Mouse (Mus musculus) neural tube, embryonic 13.5 days (tissue): ENCODE results near the gene Col26a1. TPM values are rescaled to one million over a fixed set of nuclear protein-coding genes. Genes with fewer than 3 reads are reported as not detected.

Experiments used
- ATAC-seq: fragments of 200-750 bp; cut with Nextera tagmentation; 2 replicates; pipeline ENCODE4 v1.8.0; 2017; ENCODE audit warnings: low read depth, mild to moderate bottlenecking, moderate TSS enrichment, moderate library complexity
- H3K27ac ChIP-seq: fragments of 300-500 bp; sonication (generic); replicated peaks from 2 replicates; pipeline ENCODE4 v1.5.1; 2015; ENCODE audit warnings: moderate library complexity, mild to moderate bottlenecking, inconsistent platforms
- H3K27me3 ChIP-seq: fragments of 300-500 bp; sonication (generic); 2 replicates; pipeline ENCODE4 v1.6.1; 2015; ENCODE audit warnings: mild to moderate bottlenecking, inconsistent platforms
- H3K36me3 ChIP-seq: fragments of 300-500 bp; sonication (generic); 2 replicates; pipeline ENCODE4 v1.6.1; 2015; ENCODE audit warnings: mild to moderate bottlenecking, inconsistent platforms
- H3K4me1 ChIP-seq: fragments of 300-500 bp; sonication (generic); replicated peaks from 2 replicates; pipeline ENCODE4 v1.6.1; 2015; ENCODE audit warnings: inconsistent platforms
- H3K4me2 ChIP-seq: fragments of 300-500 bp; sonication (generic); 2 replicates; pipeline ENCODE4 v1.6.1; 2015; ENCODE audit warnings: inconsistent platforms, mild to moderate bottlenecking, moderate library complexity
- H3K4me3 ChIP-seq: fragments of 300-500 bp; sonication (generic); 2 replicates; pipeline ENCODE4 v1.5.1; 2015; ENCODE audit warnings: mild to moderate bottlenecking, inconsistent platforms
- H3K9ac ChIP-seq: fragments of 300-500 bp; sonication (generic); 2 replicates; pipeline ENCODE4 v1.6.1; 2015; ENCODE audit warnings: moderate library complexity, mild to moderate bottlenecking, inconsistent platforms
- H3K9me3 ChIP-seq: fragments of 300-500 bp; sonication (generic); 2 replicates; pipeline ENCODE4 v1.6.1; 2016; ENCODE audit warnings: inconsistent platforms
- WGBS: fragments of 180-500 bp; shearing (Covaris S2); methylation state at CpG from one replicate; pipeline ENCODE4 v1.1.7; 2015; 5-methylcytosine and 5-hydroxymethylcytosine counted together
- polyA plus RNA-seq: library from polyadenylated mRNA; unstranded; fragments of >200 nt; fragmentation: Nextera tagmentation; extraction: Ambion mirVana; gene quantifications from 2 replicates; pipeline ENCODE4 v1.2.1, GENCODE M21; 2015

The Col26a1 gene
- polyA plus RNA-seq, 1 experiment from 2014 or later: 47.2 TPM

- Histone ChIP-seq H3K27ac (no peak within 1 kb of the TSS), H3K4me3 (no peak within 1 kb of the TSS), H3K9me3 (no peaks in the 10 kb centered on the region), H3K27me3 (no peaks in the 10 kb centered on the region), H3K9ac (no peak within 1 kb of the TSS), H3K4me2 (no peak within 1 kb of the TSS), H3K4me1 (no peaks in the 10 kb centered on the region), H3K36me3 (no peaks in the 10 kb centered on the region)
- WGBS: 90% methylated on average over 4 of the region's 4 CpGs
- ATAC-seq: no peak
Observed at GRCm38 (mm10) chr5:136692784-136693183, 190.2 kb downstream of the Col26a1 start, which contains the start of gene Myl10. Myl10 (plus strand) TSS chr5:136693146.

Other genes with a start within 250 kb of the Col26a1 start
- not detected in 2 replicates for gene Myl10, start 190.1 kb downstream of the Col26a1 start, polyA plus RNA-seq
- gene Ift22, start 24.9 kb upstream of the Col26a1 start, polyA plus RNA-seq: 112 and 124 TPM in 2 replicates
- gene Fis1, start 70.1 kb upstream of the Col26a1 start, polyA plus RNA-seq: 327 and 376 TPM in 2 replicates
- gene Cldn15, start 83.4 kb upstream of the Col26a1 start, polyA plus RNA-seq: 0.17 and 0.39 TPM in 2 replicates
- 34.5 and 41.7 TPM in 2 replicates for gene Plod3, start 103.8 kb upstream of the Col26a1 start, polyA plus RNA-seq
- gene Znhit1, start 104.8 kb upstream of the Col26a1 start, polyA plus RNA-seq: 91.3 and 110 TPM in 2 replicates
- gene Vgf, start 143.2 kb upstream of the Col26a1 start, polyA plus RNA-seq: 4.0 and 4.6 TPM in 2 replicates
- gene Ap1s1, start 162.9 kb upstream of the Col26a1 start, polyA plus RNA-seq: 207 and 216 TPM in 2 replicates
- gene Serpine1, start 189.1 kb upstream of the Col26a1 start, polyA plus RNA-seq: 0.25 TPM in 1 of 2 replicates, not detected in the other
- gene Trim56, start 233.0 kb upstream of the Col26a1 start, polyA plus RNA-seq: 2.1 and 2.9 TPM in 2 replicates